Mouse (Mus musculus) subcutaneous adipose tissue, adult 2 months (tissue): Measurements from ENCODE around the gene Smg6. TPM values are rescaled to one million over a fixed set of nuclear protein-coding genes. Genes with fewer than 3 reads are reported as not detected.

Experiments
- polyA plus RNA-seq: library from polyadenylated mRNA; depleted of rRNA; stranded (reverse); fragments of >200 nt; gene quantifications from 2 replicates; pipeline ENCODE4 v1.2.3, GENCODE M21; 2012; ENCODE audit warnings: low replicate concordance; rRNA removed

Gene Smg6
- 27.4 and 49.0 TPM in 2 replicates for polyA plus RNA-seq

DNA sequence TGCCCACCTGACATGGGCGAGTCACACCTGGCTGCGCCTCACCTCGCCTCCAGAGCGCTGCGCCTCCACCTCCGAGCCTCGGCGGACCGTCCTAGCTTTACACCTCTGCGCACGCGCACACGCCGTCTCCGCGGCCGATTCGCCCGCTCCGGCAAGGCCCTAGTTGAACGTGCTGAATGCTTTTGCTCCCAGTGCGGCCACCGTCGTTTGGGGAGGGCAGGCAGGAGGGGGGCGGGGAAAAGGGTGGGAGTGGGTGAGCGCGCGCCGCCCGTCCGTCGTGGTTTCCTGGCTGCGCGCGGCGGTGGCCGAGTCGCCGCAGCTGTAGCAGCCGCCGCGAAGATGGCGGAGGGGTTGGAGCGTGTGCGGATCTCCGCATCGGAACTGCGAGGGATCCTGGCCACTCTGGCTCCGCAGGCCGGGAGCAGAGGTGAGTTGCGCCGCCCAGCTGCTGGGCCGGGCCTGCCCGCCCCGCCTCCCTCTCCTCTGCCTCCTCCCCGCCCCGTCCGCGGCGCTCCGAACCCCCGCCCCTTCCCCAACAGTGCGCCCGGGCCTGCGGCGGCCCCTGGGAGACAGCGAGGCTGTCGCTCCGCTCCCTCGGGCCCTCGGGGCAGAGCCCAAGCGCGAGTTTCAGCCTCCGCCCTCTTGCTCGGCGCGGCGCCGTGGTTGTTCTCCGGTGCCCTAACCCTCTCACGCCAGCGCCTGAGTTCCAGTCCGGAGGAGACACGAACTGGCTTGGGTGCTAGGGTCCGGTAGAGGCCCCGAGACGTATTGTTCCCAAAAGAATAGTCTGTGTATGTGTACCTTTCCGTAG lies at the start of gene Smg6, which contains the start of gene Srr:
Gene Smg6, plus strand, starts transcription at position 247 of the 811 bp plus-strand sequence.
Gene Srr, minus strand, starts transcription at position 372 of the 811 bp plus-strand sequence.

DNA sequence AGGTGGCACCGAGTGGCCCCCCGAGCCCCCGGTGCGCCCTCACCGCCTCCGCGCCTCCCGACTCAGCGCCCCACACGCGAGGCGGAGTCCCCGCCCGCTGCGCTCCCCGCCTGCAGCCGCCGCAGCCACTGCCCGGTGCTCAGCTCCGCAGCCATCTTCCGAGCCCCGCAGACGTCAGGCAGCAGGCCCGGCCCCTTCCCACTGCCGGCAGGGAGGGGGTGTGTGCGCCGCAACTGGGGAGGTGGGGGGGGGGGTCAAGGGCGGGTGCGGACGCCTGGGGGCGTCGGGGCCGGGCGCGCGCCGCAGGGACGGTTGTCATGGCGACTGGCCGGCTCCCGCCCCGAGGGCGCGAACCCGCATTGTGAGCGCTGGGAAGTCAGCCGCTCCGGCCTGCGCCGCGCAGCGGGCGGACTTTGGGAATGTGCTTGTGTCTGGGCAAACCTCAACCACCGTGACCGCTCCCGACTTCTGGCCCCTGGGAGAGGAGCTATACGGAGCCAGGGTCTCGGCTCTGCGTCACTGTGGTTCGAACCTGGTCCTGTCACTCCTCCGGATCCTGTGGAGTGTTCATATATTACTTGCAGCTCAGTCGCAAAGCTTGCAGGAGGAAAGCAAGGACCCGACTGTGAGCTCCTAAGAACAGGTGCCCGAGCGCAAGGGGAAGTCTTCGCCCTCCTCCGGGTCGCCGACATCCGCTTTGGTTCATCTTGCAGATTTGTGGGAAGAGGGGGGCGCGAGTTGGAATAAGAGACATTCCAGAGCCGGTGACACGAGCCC lies 28.5 kb upstream of the Smg6 start, which contains the start of gene Sgsm2:
Gene Sgsm2, minus strand, starts transcription at position 160 of the 777 bp plus-strand sequence.

GRCm38 (mm10) chr11:74897678-74898516 lies 27.7 kb upstream of the Smg6 start, which contains the start of gene Tsr1:
Gene Tsr1, plus strand, starts transcription at chr11:74898071.

GRCm38 (mm10) chr11:75169405-75170080 lies 243.9 kb downstream of the Smg6 start, which contains the start of gene Hic1:
Gene Hic1, minus strand, starts transcription at chr11:75169519.

GRCm38 (mm10) chr11:75178672-75179208 lies 253.1 kb downstream of the Smg6 start, which contains the start of gene Ovca2:
Gene Ovca2, minus strand, starts transcription at chr11:75178835.

GRCm38 (mm10) chr11:75190905-75191441 lies 265.4 kb downstream of the Smg6 start, which contains the start of gene Dph1:
Gene Dph1, minus strand, starts transcription at chr11:75191241.

GRCm38 (mm10) chr11:75193256-75194071 lies 267.8 kb downstream of the Smg6 start, which contains the start of gene Rtn4rl1:
Gene Rtn4rl1, plus strand, starts transcription at chr11:75193783.

Other genes with a start within 250 kb of the Smg6 start
- gene Pafah1b1, start 201.2 kb upstream of the Smg6 start, polyA plus RNA-seq, result 31.4 and 31.7 TPM in 2 replicates
- gene Mettl16, start 155.0 kb upstream of the Smg6 start, polyA plus RNA-seq, result 2.4 and 5.8 TPM in 2 replicates
- gene Mnt, start 94.9 kb upstream of the Smg6 start, polyA plus RNA-seq, result 10.6 and 20.7 TPM in 2 replicates
- 19.2 and 24.2 TPM in 2 replicates for gene Sgsm2, start 28.8 kb upstream of the Smg6 start, polyA plus RNA-seq
- 11.0 and 32.9 TPM in 2 replicates for gene Tsr1, start 27.8 kb upstream of the Smg6 start, polyA plus RNA-seq
- gene Srr, start 125 bp downstream of the Smg6 start, polyA plus RNA-seq, result 13.4 and 16.7 TPM in 2 replicates
- gene Hic1, start 243.7 kb downstream of the Smg6 start, polyA plus RNA-seq, result 29.2 and 89.3 TPM in 2 replicates